Comparison of ENCODE assay signal across 20 mouse cellular contexts in genomic region chr2:136484955-136485354, GRCm38 (mm10). TPM values are rescaled to one million over a fixed set of nuclear protein-coding genes. Genes with fewer than 3 reads are reported as not detected.
A peak's percentile ranks its signal among the peaks of the same experiment; 100 is the strongest.
DNase-seq lines count a peak whose midpoint lies in the region; ATAC-seq lines count a peak whose summit lies in the region.
"Had no signal": no experiment of that assay in that cellular context is flagged by ENCODE, and none has a peak within 500 bp of the region (broad histone marks: within the 10 kb centered on the region; RNA-seq: fewer than 3 reads in every experiment).

No protein-coding gene starts in this region.

- no peaks in the 10 kb centered on the region for H3K36me3 ChIP-seq in embryonic facial prominence, embryonic 14.5 days (ENCODE audit: control insufficient read depth, insufficient read depth, low read length)
- H3K36me3 ChIP-seq in embryonic facial prominence, embryonic 10.5 days (replicated peaks): no peaks in the 10 kb centered on the region
- H3K36me3 ChIP-seq in kidney, embryonic 16.5 days (ENCODE audit: insufficient read depth, low read length): no peaks in the 10 kb centered on the region
- H3K36me3 ChIP-seq: hindbrain, embryonic 13.5 days; limb, embryonic 13.5 days; midbrain, embryonic 10.5 days had no signal

- DNase-seq in embryonic facial prominence, embryonic 14.5 days (ENCODE audit: low spot score): no peak
- no peak for DNase-seq in embryonic facial prominence, embryonic 10.5 days (ENCODE audit: low spot score)
- no peak for DNase-seq in kidney, postnatal 25 days
- peak; percentile 28 for DNase-seq in 416B (ENCODE audit: low read depth)
- DNase-seq in adipocyte (ENCODE audit: low spot score): peak; percentile 26
- DNase-seq in gastrocnemius, adult 8-10 months (ENCODE audit: low spot score in 2 of 2): no peak
- DNase-seq: adrenal gland, postnatal 36 days had no signal

- no peak overlapping the region for H3K4me3 ChIP-seq in embryonic facial prominence, embryonic 14.5 days (ENCODE audit: low read depth, low read length)
- no peak overlapping the region for H3K4me3 ChIP-seq in embryonic facial prominence, embryonic 10.5 days
- no peak overlapping the region for H3K4me3 ChIP-seq in kidney, embryonic 16.5 days (ENCODE audit: low read length)
- H3K4me3 ChIP-seq: erythroblast, embryonic 14.5 days; forebrain, embryonic 13.5 days; hindbrain, embryonic 13.5 days; limb, embryonic 13.5 days; midbrain, embryonic 10.5 days had no signal

- ATAC-seq in embryonic facial prominence, embryonic 14.5 days (ENCODE audit: low read depth): no peak
- peak; percentile 54; the same call in 1 of the 2 replicates for ATAC-seq in kidney, embryonic 16.5 days (ENCODE audit: low FRiP score, low TSS enrichment)
- ATAC-seq: CD4-positive, CD25-positive, alpha-beta regulatory T cell, adult 4 months; inflammation-experienced regulatory T-cells, adult 6 months had no signal

- H3K9ac ChIP-seq in embryonic facial prominence, embryonic 14.5 days (ENCODE audit: low read depth, low read length): 0 out of 2 replicates have a peak overlapping the region, but pooled peaks have one; percentile 30
- H3K9ac ChIP-seq in kidney, embryonic 16.5 days (replicated peaks; ENCODE audit: low read length): no peak overlapping the region
- H3K9ac ChIP-seq: forebrain, embryonic 13.5 days; hindbrain, embryonic 13.5 days; limb, embryonic 13.5 days; liver, embryonic 14.5 days had no signal

- no peak overlapping the region for H3K27ac ChIP-seq in embryonic facial prominence, embryonic 14.5 days (replicated peaks; ENCODE audit: low read depth, low read length)
- H3K27ac ChIP-seq in embryonic facial prominence, embryonic 10.5 days (replicated peaks): no peak overlapping the region
- no peak overlapping the region for H3K27ac ChIP-seq in kidney, embryonic 16.5 days (ENCODE audit: low read length)
- H3K27ac ChIP-seq: forebrain, embryonic 13.5 days; hindbrain, embryonic 13.5 days; limb, embryonic 13.5 days; liver, embryonic 14.5 days; macrophage had no signal

- H3K4me1 ChIP-seq in embryonic facial prominence, embryonic 14.5 days (ENCODE audit: control insufficient read depth, insufficient read depth, low read length): peaks cover 4% of the 10 kb centered on the region; the same call in 1 of the 2 replicates
- H3K4me1 ChIP-seq in embryonic facial prominence, embryonic 10.5 days: peaks cover 5% of the 10 kb centered on the region
- peaks cover 7% of the 10 kb centered on the region; the same call in 1 of the 2 replicates for H3K4me1 ChIP-seq in kidney, embryonic 16.5 days (ENCODE audit: insufficient read depth, low read length)
- H3K4me1 ChIP-seq: forebrain, embryonic 13.5 days; hindbrain, embryonic 13.5 days; limb, embryonic 13.5 days had no signal

- H3K4me2 ChIP-seq in embryonic facial prominence, embryonic 14.5 days (ENCODE audit: low read depth, low read length): no peak overlapping the region
- no peak overlapping the region for H3K4me2 ChIP-seq in kidney, embryonic 16.5 days (replicated peaks; ENCODE audit: low read depth, low read length)
- H3K4me2 ChIP-seq: forebrain, embryonic 13.5 days; heart, embryonic 11.5 days; hindbrain, embryonic 13.5 days had no signal

- no peaks in the 10 kb centered on the region for H3K9me3 ChIP-seq in embryonic facial prominence, embryonic 14.5 days (ENCODE audit: control insufficient read depth, low read length)
- no peaks in the 10 kb centered on the region for H3K9me3 ChIP-seq in embryonic facial prominence, embryonic 10.5 days
- no peaks in the 10 kb centered on the region for H3K9me3 ChIP-seq in kidney, embryonic 16.5 days (ENCODE audit: low read length)
- H3K9me3 ChIP-seq: forebrain, embryonic 13.5 days; hindbrain, embryonic 13.5 days; limb, embryonic 13.5 days; midbrain, embryonic 10.5 days had no signal

- WGBS in embryonic facial prominence, embryonic 14.5 days: 79% methylated on average over 3 of the region's 3 CpGs
- WGBS in embryonic facial prominence, embryonic 10.5 days: 84% methylated on average over 3 of the region's 3 CpGs
- 48% methylated on average over 3 of the region's 3 CpGs for WGBS in kidney, embryonic 16.5 days

- no peaks in the 10 kb centered on the region for H3K27me3 ChIP-seq in embryonic facial prominence, embryonic 14.5 days (replicated peaks; ENCODE audit: control insufficient read depth, insufficient read depth, low read length)
- no peaks in the 10 kb centered on the region for H3K27me3 ChIP-seq in embryonic facial prominence, embryonic 10.5 days (replicated peaks; ENCODE audit: low read depth, poor library complexity, severe bottlenecking)
- no peaks in the 10 kb centered on the region for H3K27me3 ChIP-seq in kidney, embryonic 16.5 days (ENCODE audit: insufficient read depth, low read length)
- H3K27me3 ChIP-seq: forebrain, embryonic 13.5 days; hindbrain, embryonic 13.5 days; limb, embryonic 13.5 days had no signal

RNA-seq across cellular contexts. Expression of gene Ankef1, which starts 16.8 kb away (rescaled TPM):
- polyA plus RNA-seq in embryonic facial prominence, embryonic 14.5 days (2014; fragmentation: Nextera tagmentation; extraction: Ambion mirVana): 1.1 and 1.4 TPM in 2 replicates
- polyA plus RNA-seq in embryonic facial prominence, embryonic 10.5 days (2016; fragmentation: Nextera tagmentation; extraction: Ambion mirVana): 0.46 and 0.57 TPM in 2 replicates
- 0.19 and 0.24 TPM in 2 replicates for polyA plus RNA-seq in kidney, embryonic 16.5 days (2015; fragmentation: Nextera tagmentation; extraction: Ambion mirVana)
- total RNA-seq in gastrocnemius, adult 8-10 months (2022): 1 to 10 TPM in 1 of 4 experiments, under 1 TPM in 3; 0.17 to 1.4 (median 0.57) TPM
- total RNA-seq: common myeloid progenitor, adult 5-6 weeks had no signal
- polyA plus RNA-seq: CD4-positive, CD25-positive, alpha-beta regulatory T cell, adult 4 months; liver, embryonic 14.5 days; macrophage; small intestine, adult 2 months had no signal

Comparison
In these comparisons a context has a peak if more than half of its experiments do, and no peak if none do; other contexts are left out.
1. DNase-seq: peak in 416B (single experiment) and adipocyte (single experiment); none in embryonic facial prominence, embryonic 14.5 days (single experiment), embryonic facial prominence, embryonic 10.5 days (single experiment), kidney, postnatal 25 days (0 of 2) and gastrocnemius, adult 8-10 months (0 of 2).